Mouse (Mus musculus): ENCODE results near the gene Mettl13.

DNA sequence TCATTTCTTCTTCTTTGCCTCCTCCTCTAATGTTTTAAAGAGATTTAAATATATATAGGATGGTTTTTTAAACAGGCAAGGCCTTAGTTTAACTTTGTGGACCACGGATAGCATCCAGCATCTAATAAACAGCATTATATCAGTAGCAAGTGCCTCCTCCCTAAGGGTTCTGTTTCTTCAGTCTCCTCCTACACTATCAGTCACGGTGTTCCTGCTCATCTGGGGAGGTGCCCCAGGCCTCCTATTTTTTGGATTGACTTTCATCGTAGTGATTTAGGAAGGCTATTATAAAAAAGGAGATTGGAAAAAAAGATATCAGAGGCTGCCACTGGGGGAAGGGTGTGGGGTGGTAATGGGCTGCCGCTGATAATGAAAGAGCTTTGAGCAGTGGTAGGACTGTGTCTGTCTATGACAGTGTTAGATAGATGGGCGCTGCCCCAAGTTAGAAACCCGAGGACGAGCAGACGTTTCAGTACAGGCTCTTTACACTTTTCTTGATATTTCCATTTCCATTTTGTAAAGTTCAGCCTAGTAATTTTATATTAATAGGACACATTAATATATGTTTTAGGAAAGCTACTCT, 42.2 kb upstream of the Mettl13 start:
- TF ChIP-seq CTCF (IDR thresholded peaks at IDR 0.05; ENCODE audit: low read depth, low read length), result no peak
- no peak for TF ChIP-seq POLR2A (IDR thresholded peaks at IDR 0.05; ENCODE audit: extremely low read depth, insufficient read depth, low read length)
